Mouse (Mus musculus): ENCODE results near the gene Ptn. TPM values are rescaled to one million over a fixed set of nuclear protein-coding genes. Genes with fewer than 3 reads are reported as not detected.

Gene Ptn
- polyA plus RNA-seq, 1 experiment from 2014 or later: 149 TPM

DNA sequence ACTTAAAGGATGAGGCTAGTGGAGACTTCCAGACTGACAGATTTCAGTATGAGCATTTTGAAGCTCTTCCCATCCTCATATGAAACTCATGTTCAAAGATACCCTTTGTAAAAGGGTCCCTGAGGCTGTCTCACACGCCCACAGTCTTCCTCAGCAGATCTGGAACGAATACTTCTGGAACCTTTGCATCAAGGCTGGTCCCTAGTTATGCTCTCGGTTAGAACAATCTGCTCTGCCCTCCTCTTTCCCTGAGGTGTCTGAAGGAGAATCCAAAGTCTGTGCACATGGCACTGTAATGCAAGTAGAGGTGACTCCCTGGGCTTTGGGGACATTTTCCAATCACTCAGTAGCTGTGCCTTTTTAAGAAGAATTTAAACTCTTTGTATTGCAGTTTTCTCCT is 25.3 kb upstream of the Ptn start:
- H3K27ac ChIP-seq: no peak overlapping the region
- H3K4me2 ChIP-seq: no peak overlapping the region
- no peaks in the 10 kb centered on the region for H3K4me1 ChIP-seq
- WGBS: 74% methylated on average over 3 of the region's 3 CpGs
- H3K4me3 ChIP-seq: no peak overlapping the region
- no peak for ATAC-seq (ENCODE audit: borderline replicate concordance, extremely low read depth, low FRiP score, low TSS enrichment)
- no peaks in the 10 kb centered on the region for H3K9me3 ChIP-seq
- H3K27me3 ChIP-seq: no peaks in the 10 kb centered on the region
- H3K36me3 ChIP-seq: no peaks in the 10 kb centered on the region
- H3K9ac ChIP-seq: no peak overlapping the region

GRCm38 (mm10) chr6:36834695-36835265 is 24.8 kb upstream of the Ptn start:
- Histone ChIP-seq H3K36me3 (no peaks in the 10 kb centered on the region), H3K9ac (no peak overlapping the region), H3K9me3 (no peaks in the 10 kb centered on the region), H3K27ac (no peak overlapping the region), H3K27me3 (no peaks in the 10 kb centered on the region), H3K4me3 (no peak overlapping the region), H3K4me1 (no peaks in the 10 kb centered on the region), H3K4me2 (no peak overlapping the region)
- whole genome bisulfite sequencing: 75% methylated on average over 4 of the region's 4 CpGs
- no peak for ATAC-seq (ENCODE audit: borderline replicate concordance, extremely low read depth, low FRiP score, low TSS enrichment)

DNA sequence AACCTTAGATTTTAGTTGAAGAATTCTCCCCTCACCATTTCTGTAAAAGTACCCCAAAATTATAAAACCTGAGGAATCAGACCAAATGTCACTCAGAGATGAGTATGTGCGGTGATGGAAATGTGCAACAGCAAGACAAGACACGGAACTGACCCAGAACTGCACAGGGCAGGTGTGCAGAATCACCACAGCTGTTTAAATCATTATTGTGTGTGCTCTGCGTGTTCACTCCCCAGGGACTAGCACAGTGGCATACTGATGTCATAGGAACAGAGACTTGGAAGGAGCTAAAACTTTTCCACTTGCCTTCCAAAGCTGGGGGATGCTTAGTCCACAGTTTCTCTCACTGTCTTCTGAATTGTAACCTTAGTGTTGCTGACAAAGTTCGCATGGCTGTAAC is 22.7 kb upstream of the Ptn start:
- H3K27me3 ChIP-seq: no peaks in the 10 kb centered on the region
- H3K9ac ChIP-seq: no peak overlapping the region
- H3K27ac ChIP-seq: no peak overlapping the region
- no peaks in the 10 kb centered on the region for H3K9me3 ChIP-seq
- no peak for ATAC-seq (ENCODE audit: borderline replicate concordance, extremely low read depth, low FRiP score, low TSS enrichment)
- H3K4me1 ChIP-seq: no peaks in the 10 kb centered on the region
- no peaks in the 10 kb centered on the region for H3K36me3 ChIP-seq
- no peak overlapping the region for H3K4me2 ChIP-seq
- H3K4me3 ChIP-seq: no peak overlapping the region
- WGBS: 78% methylated on average over 4 of the region's 4 CpGs

DNA sequence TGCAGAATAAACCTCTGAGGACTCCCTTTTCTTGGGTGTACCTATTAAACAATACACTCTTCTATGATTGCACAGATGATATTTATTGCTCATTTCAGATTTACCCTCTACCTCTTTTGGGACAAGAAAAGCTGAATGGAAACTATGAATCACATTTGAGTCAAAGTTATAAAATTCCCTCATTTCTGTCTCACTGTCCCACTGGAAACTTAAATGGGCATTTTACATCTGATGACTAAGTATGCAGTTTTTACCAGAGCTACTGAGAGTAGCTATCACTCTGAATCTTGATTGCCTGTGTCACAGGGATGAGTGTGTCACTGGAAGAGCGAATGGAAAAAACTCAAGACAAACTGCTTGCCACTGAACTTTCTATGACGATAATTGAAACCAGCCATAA is 22.2 kb upstream of the Ptn start:
- Histone ChIP-seq H3K27ac (no peak overlapping the region), H3K4me1 (no peaks in the 10 kb centered on the region), H3K9ac (no peak overlapping the region), H3K36me3 (no peaks in the 10 kb centered on the region), H3K27me3 (no peaks in the 10 kb centered on the region), H3K9me3 (no peaks in the 10 kb centered on the region), H3K4me2 (no peak overlapping the region), H3K4me3 (no peak overlapping the region)
- ATAC-seq (ENCODE audit: borderline replicate concordance, extremely low read depth, low FRiP score, low TSS enrichment): no peak
- 74% methylated on average over 2 of the region's 2 CpGs for WGBS

DNA sequence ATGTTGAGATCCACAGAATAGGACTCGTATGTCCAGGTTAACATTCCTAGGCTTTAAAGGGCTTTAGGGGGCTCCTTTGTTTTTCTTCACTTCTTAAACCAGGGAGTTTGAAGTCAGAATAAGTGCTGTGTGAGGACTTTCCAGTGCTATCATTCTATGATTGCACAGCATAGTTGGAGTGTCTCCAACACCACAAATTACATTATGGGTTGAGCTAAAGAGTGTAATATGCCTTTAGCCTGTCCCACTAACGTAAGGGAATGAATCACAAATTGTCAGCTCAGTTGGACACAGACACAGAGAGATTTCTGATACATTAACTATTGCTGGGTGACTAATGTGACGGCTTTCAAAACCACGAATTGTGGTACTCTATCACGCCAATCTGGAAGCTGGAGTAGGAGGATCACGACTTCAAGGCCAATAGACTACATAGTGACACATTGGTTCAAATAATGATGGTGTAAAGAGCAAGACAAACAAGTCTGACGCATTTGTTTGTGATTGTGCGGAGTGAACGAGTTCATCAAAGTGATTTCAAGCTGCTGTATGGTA is 20.4 kb upstream of the Ptn start:
- ATAC-seq (ENCODE audit: borderline replicate concordance, extremely low read depth, low FRiP score, low TSS enrichment): no peak
- H3K27me3 ChIP-seq: no peaks in the 10 kb centered on the region
- H3K4me2 ChIP-seq: no peak overlapping the region
- H3K4me1 ChIP-seq: no peaks in the 10 kb centered on the region
- H3K9me3 ChIP-seq: no peaks in the 10 kb centered on the region
- no peak overlapping the region for H3K4me3 ChIP-seq
- WGBS: 68% methylated on average over 9 of the region's 9 CpGs
- no peak overlapping the region for H3K27ac ChIP-seq
- H3K9ac ChIP-seq: no peak overlapping the region
- H3K36me3 ChIP-seq: no peaks in the 10 kb centered on the region

- no peak overlapping the region for H3K4me3 ChIP-seq
- H3K36me3 ChIP-seq: no peaks in the 10 kb centered on the region
- 0 out of 2 replicates have a peak, but pooled peaks have one; percentile 3 for ATAC-seq (ENCODE audit: borderline replicate concordance, extremely low read depth, low FRiP score, low TSS enrichment)
- H3K9ac ChIP-seq: no peak overlapping the region
- peaks cover 29% of the 10 kb centered on the region for H3K4me1 ChIP-seq
- H3K27ac ChIP-seq: peak overlapping the region; percentile 45
- H3K4me2 ChIP-seq: no peak overlapping the region
- H3K9me3 ChIP-seq: no peaks in the 10 kb centered on the region
- H3K27me3 ChIP-seq: 0 out of 2 replicates have a peak, but pooled peaks cover 3% of the 10 kb centered on the region
Observed at GRCm38 (mm10) chr6:36819784-36820050, 9.7 kb upstream of the Ptn start.

DNA sequence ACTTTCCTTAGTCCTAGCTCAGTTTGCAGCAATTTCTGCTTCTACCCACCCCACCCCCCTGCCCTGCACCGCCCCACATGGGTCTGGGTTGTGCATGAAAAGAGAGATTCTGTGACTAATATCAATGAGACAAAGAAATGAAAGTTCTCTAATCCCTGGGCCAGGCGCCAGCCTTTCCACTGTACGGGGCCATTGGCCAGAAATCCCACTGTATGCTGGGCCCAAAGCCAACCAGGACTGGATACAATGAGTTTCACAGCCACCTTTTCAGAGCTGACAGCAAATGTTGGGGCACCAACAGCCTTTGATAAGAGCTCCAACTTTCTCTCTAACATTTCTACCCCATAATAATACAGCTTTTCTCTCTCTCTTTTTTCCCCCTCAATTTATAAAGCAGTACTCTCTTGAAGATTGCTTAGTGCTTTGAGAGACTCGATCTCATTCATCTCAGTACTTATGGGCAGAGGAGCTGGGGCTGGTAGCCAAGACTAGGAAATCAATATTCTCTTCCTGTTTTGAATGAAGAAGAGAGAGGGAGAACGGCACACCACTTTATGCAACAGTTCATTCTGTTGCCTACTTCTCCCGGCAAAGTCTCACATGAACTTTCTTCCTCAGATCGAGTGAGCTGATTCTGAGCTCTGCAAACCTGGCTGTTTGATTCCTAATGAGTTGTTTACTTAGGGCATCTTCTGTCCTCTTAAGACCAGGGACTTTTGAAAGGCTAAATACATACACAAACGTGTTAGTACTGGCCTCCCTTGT is 9.2 kb upstream of the Ptn start:
- Histone ChIP-seq H3K9ac (no peak overlapping the region), H3K27me3 (0 out of 2 replicates have a peak, but pooled peaks cover 6% of the 10 kb centered on the region), H3K4me2 (peak overlapping the region; percentile 29; the same call in 1 of the 2 replicates), H3K9me3 (no peaks in the 10 kb centered on the region), H3K4me3 (no peak overlapping the region), H3K4me1 (peaks cover 29% of the 10 kb centered on the region), H3K27ac (peak overlapping the region; percentile 45), H3K36me3 (no peaks in the 10 kb centered on the region)
- peak; percentile 95 for ATAC-seq (ENCODE audit: borderline replicate concordance, extremely low read depth, low FRiP score, low TSS enrichment)
- WGBS: 10% methylated on average over 8 of the region's 8 CpGs

- Histone ChIP-seq H3K4me3 (no peak overlapping the region), H3K4me1 (peaks cover 29% of the 10 kb centered on the region), H3K36me3 (no peaks in the 10 kb centered on the region), H3K27me3 (0 out of 2 replicates have a peak, but pooled peaks cover 8% of the 10 kb centered on the region), H3K9ac (no peak overlapping the region), H3K27ac (peak overlapping the region; percentile 45; the same call in 1 of the 2 replicates), H3K9me3 (no peaks in the 10 kb centered on the region), H3K4me2 (peak overlapping the region; percentile 29; the same call in 1 of the 2 replicates)
- 29% methylated on average over 4 of the region's 4 CpGs for WGBS
- peak; percentile 85 for ATAC-seq (ENCODE audit: borderline replicate concordance, extremely low read depth, low FRiP score, low TSS enrichment)
Observed at GRCm38 (mm10) chr6:36818281-36819018, 8.4 kb upstream of the Ptn start.

GRCm38 (mm10) chr6:36816666-36817065 is 6.6 kb upstream of the Ptn start:
- no peak for ATAC-seq (ENCODE audit: borderline replicate concordance, extremely low read depth, low FRiP score, low TSS enrichment)
- 75% methylated on average over 3 of the region's 3 CpGs for WGBS
- H3K9me3 ChIP-seq: no peaks in the 10 kb centered on the region
- peaks cover 22% of the 10 kb centered on the region; the same call in 1 of the 2 replicates for H3K27me3 ChIP-seq
- H3K4me3 ChIP-seq: no peak overlapping the region
- peaks cover 29% of the 10 kb centered on the region for H3K4me1 ChIP-seq
- no peak overlapping the region for H3K27ac ChIP-seq
- H3K36me3 ChIP-seq: no peaks in the 10 kb centered on the region
- H3K4me2 ChIP-seq: no peak overlapping the region
- no peak overlapping the region for H3K9ac ChIP-seq

- Histone ChIP-seq H3K27ac (no peak overlapping the region), H3K9ac (no peak overlapping the region), H3K9me3 (no peaks in the 10 kb centered on the region)
Observed at GRCm38 (mm10) chr6:36815992-36816391, 6.0 kb upstream of the Ptn start.

DNA sequence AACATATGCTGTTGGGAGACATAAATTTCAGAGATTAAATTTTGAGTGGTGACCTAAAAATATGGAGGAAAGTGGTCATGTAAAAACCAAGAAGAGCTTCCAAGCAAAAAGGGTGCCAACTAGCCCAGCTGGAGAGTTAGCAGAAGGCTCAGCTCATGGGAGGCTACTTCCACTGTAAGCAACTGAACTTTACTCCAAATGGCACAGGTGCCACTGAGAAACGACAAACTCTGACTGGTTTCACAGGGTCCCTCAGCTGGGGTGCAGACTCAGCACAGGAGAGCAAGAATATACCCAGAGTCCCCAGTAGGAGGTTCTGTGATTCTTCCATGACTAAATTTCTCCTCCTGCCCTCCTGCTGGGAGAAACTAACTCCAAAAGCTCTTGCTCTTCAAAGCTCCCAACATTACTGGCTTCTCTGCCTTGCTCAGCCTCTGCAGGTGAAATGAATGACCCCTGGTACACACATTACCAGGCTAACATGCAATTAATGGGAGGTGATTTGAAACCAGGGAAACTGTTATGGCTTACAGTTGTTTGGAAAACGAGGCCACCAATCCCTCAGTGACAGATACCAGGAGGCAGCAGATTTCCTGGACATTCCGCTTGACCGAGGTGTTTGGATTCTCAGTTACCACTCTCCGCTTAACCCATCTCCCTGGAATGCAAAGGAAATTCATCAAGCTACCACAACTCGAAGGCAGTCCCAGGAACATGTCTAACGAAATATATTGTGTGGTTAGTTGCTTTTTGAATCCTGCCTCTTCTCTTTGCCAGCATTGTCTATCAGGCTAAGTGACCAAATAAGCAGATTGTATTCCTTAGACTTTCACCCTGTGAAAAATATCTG is 2.9 kb upstream of the Ptn start:
- 48% methylated on average over 7 of the region's 7 CpGs for WGBS
- Histone ChIP-seq H3K4me3 (no peak overlapping the region), H3K27me3 (peaks cover 30% of the 10 kb centered on the region; the same call in 1 of the 2 replicates), H3K4me1 (peaks cover 29% of the 10 kb centered on the region), H3K4me2 (no peak overlapping the region), H3K27ac (no peak overlapping the region), H3K36me3 (no peaks in the 10 kb centered on the region), H3K9me3 (no peaks in the 10 kb centered on the region), H3K9ac (no peak overlapping the region)
- no peak for ATAC-seq (ENCODE audit: borderline replicate concordance, extremely low read depth, low FRiP score, low TSS enrichment)

More at GRCm38 (mm10) chr6:36815992-36816391, 6.0 kb upstream of the Ptn start:
- 56% methylated on average over 2 of the region's 2 CpGs for WGBS
- no peak overlapping the region for H3K4me2 ChIP-seq
- ATAC-seq (ENCODE audit: borderline replicate concordance, extremely low read depth, low FRiP score, low TSS enrichment): no peak
- no peak overlapping the region for H3K4me3 ChIP-seq
- H3K27me3 ChIP-seq: peaks cover 22% of the 10 kb centered on the region; the same call in 1 of the 2 replicates
- no peaks in the 10 kb centered on the region for H3K36me3 ChIP-seq
- H3K4me1 ChIP-seq: peaks cover 29% of the 10 kb centered on the region

Data from lung, embryonic 15.5 days (tissue).